Mouse (Mus musculus) E14TG2a.4 (cell line): Measurements from ENCODE around the gene Sgsh.

Experiments used
- CTCF ChIP-seq: conservative IDR thresholded peaks from 2 replicates; pipeline ENCODE4 v1.5.1; 2014; ENCODE audit warnings: low read length
- NANOG ChIP-seq: IDR thresholded peaks from 2 replicates; pipeline ENCODE4 v1.6.1; 2014; ENCODE audit warnings: borderline replicate concordance, low read length, mixed read lengths
- POU5F1 ChIP-seq: IDR thresholded peaks from 2 replicates; pipeline ENCODE4 v1.6.1; 2014; ENCODE audit warnings: low read length, borderline replicate concordance

DNA sequence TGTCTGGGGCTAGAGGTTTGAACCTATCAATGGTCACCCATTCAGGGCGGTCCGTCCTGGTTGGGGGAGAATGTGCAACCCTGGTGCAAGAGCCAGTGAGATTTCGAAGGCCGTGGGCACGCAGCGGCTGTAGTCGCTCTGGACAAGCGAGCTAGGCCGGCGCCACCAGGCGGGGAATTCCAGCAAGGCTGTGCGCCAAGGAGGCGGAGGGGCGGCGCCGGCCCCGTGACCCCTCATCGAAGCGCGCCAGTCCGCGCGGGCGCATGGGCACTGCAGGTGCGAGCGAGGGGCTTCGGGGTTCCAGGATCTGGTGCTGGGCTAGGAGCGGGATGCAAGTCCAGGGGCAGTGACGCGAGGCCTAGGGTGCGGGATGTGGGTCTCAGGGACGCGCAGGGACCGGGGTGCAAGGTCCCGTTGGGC, 34.5 kb upstream of the Sgsh start:
- TF ChIP-seq NANOG (no peak), CTCF (no peak), POU5F1 (no peak)
